Mouse (Mus musculus): ENCODE measurements at regions not wholly inside any gene's neighbourhood (a gene's known extent, or its start where the extent isn't known, plus 50 kb on each side); places are given as distances from the start of the nearest gene placed in this dataset.

- H3K4me1 ChIP-seq (replicated peaks): no peaks in the 10 kb centered on the region
- WGBS: 97% methylated on average over 1 of the region's 1 CpGs
- H3K9ac ChIP-seq: no peak overlapping the region
Observed at GRCm38 (mm10) chr3:65449176-65449575, 56.8 kb upstream of the Ssr3 start.

GRCm38 (mm10) chr3:65443701-65444100 lies 51.3 kb upstream of the Ssr3 start:
- ATAC-seq (ENCODE audit: low FRiP score, low read depth): no peak
- Histone ChIP-seq H3K9ac (no peak overlapping the region), H3K9me3 (no peaks in the 10 kb centered on the region), H3K36me3 (no peaks in the 10 kb centered on the region), H3K4me2 (no peak overlapping the region), H3K27ac (replicated peaks) (no peak overlapping the region), H3K4me3 (no peak overlapping the region), H3K27me3 (no peaks in the 10 kb centered on the region), H3K4me1 (replicated peaks) (peaks cover 10% of the 10 kb centered on the region)
- 39% methylated on average over 1 of the region's 1 CpGs for WGBS

More at GRCm38 (mm10) chr3:65449176-65449575, 56.8 kb upstream of the Ssr3 start:
- no peak for ATAC-seq (ENCODE audit: low FRiP score, low read depth)
- Histone ChIP-seq H3K36me3 (no peaks in the 10 kb centered on the region), H3K9me3 (no peaks in the 10 kb centered on the region), H3K27me3 (no peaks in the 10 kb centered on the region), H3K4me3 (no peak overlapping the region), H3K4me2 (no peak overlapping the region), H3K27ac (replicated peaks) (no peak overlapping the region)

- H3K4me1 ChIP-seq (replicated peaks): peaks cover 10% of the 10 kb centered on the region
- H3K9ac ChIP-seq: no peak overlapping the region
- no peak overlapping the region for H3K4me2 ChIP-seq
- no peak for ATAC-seq (ENCODE audit: low FRiP score, low read depth)
- H3K9me3 ChIP-seq: no peaks in the 10 kb centered on the region
- 73% methylated on average over 8 of the region's 8 CpGs for WGBS
- H3K36me3 ChIP-seq: no peaks in the 10 kb centered on the region
- H3K27me3 ChIP-seq: no peaks in the 10 kb centered on the region
- no peak overlapping the region for H3K4me3 ChIP-seq
- H3K27ac ChIP-seq (replicated peaks): no peak overlapping the region
Observed at GRCm38 (mm10) chr3:65442946-65443345, 50.5 kb upstream of the Ssr3 start.

GRCm38 (mm10) chr3:65442269-65442668 lies 49.8 kb upstream of the Ssr3 start:
- Histone ChIP-seq H3K9me3 (no peaks in the 10 kb centered on the region), H3K36me3 (no peaks in the 10 kb centered on the region), H3K27ac (replicated peaks) (peak overlapping the region; percentile 71), H3K4me2 (no peak overlapping the region), H3K27me3 (no peaks in the 10 kb centered on the region), H3K9ac (no peak overlapping the region), H3K4me3 (no peak overlapping the region), H3K4me1 (replicated peaks) (peaks cover 10% of the 10 kb centered on the region)
- WGBS: 73% methylated on average over 4 of the region's 4 CpGs
- no peak for ATAC-seq (ENCODE audit: low FRiP score, low read depth)
